Mouse (Mus musculus): ENCODE data around the gene Poc1b.

- TF ChIP-seq GATA1 (IDR thresholded peaks at IDR 0.05; ENCODE audit: borderline replicate concordance, low read length) (no peak), FLI1 (IDR thresholded peaks at IDR 0.05; ENCODE audit: low read length) (no peak)
Measured at GRCm38 (mm10) chr10:99060588-99060987, 46.2 kb upstream of the Poc1b start.
